Mouse (Mus musculus) right cerebral cortex, postnatal 10 days (tissue): Measurements from ENCODE around the gene Fam76b.
"Not testable (repeated sequence)": the region's sequence is repeated elsewhere in the genome, so short reads cannot be mapped to it uniquely, and the experiment has no call there.

ENCODE experiments used
- DNase-seq, 2 experiments: peaks; one replicate each; pipeline ENCODE4 v3.0.0; 2021; ENCODE audit warnings: low spot score in 2 of 2

Fam76b gene

GRCm38 (mm10) chr9:13827406-13828086, at the start of gene Fam76b:
Gene Fam76b, plus strand, starts transcription at chr9:13827716.
- peak; percentile 100 for DNase-seq

- DNase-seq, result no peak
Measured at GRCm38 (mm10) chr9:13781985-13782384, 45.5 kb upstream of the Fam76b start.

GRCm38 (mm10) chr9:13790864-13791263, 36.7 kb upstream of the Fam76b start:
- not testable (repeated sequence) for DNase-seq

GRCm38 (mm10) chr9:13794302-13794701, 33.2 kb upstream of the Fam76b start:
- no peak for DNase-seq

GRCm38 (mm10) chr9:13794756-13795155, 32.8 kb upstream of the Fam76b start:
- no peak for DNase-seq

- DNase-seq, result no peak
Measured at GRCm38 (mm10) chr9:13804480-13804879, 23.0 kb upstream of the Fam76b start.

GRCm38 (mm10) chr9:13806854-13807253, 20.7 kb upstream of the Fam76b start:
- no peak for DNase-seq

- DNase-seq, result no peak
Measured at GRCm38 (mm10) chr9:13807657-13808056, 19.9 kb upstream of the Fam76b start.

GRCm38 (mm10) chr9:13809937-13810336, 17.6 kb upstream of the Fam76b start:
- no peak for DNase-seq

- DNase-seq, result no peak
Measured at GRCm38 (mm10) chr9:13818369-13818768, 9.1 kb upstream of the Fam76b start.

GRCm38 (mm10) chr9:13820774-13821173, 6.7 kb upstream of the Fam76b start:
- DNase-seq, result no peak

GRCm38 (mm10) chr9:13825896-13826295, 1.6 kb upstream of the Fam76b start:
- no peak for DNase-seq

- peak in 1 of 2 experiments; percentile 75 for DNase-seq
Measured at GRCm38 (mm10) chr9:13826391-13826805, 1.1 kb upstream of the Fam76b start.

- peak; percentile 98 for DNase-seq
Measured at GRCm38 (mm10) chr9:13826832-13827405, 597 bp upstream of the Fam76b start, which contains the start of gene Cep57. Gene Cep57, minus strand, starts transcription at chr9:13827107.

GRCm38 (mm10) chr9:13828087-13828441, 548 bp downstream of the Fam76b start:
- DNase-seq, result no peak

- DNase-seq, result no peak
Measured at GRCm38 (mm10) chr9:13835256-13835655, 7.7 kb downstream of the Fam76b start.

GRCm38 (mm10) chr9:13836726-13837125, 9.2 kb downstream of the Fam76b start:
- no peak for DNase-seq

- no peak for DNase-seq
Measured at GRCm38 (mm10) chr9:13847591-13847990, 20.1 kb downstream of the Fam76b start.

- DNase-seq, result peak; percentile 64 to 69
Measured at GRCm38 (mm10) chr9:13848481-13849480, 21.3 kb downstream of the Fam76b start.

GRCm38 (mm10) chr9:13853876-13854275, 26.4 kb downstream of the Fam76b start:
- no peak for DNase-seq

- no peak for DNase-seq
Measured at GRCm38 (mm10) chr9:13856247-13856646, 28.7 kb downstream of the Fam76b start.

- DNase-seq, result no peak
Measured at GRCm38 (mm10) chr9:13856777-13857176, 29.3 kb downstream of the Fam76b start.
